Mouse (Mus musculus): ENCODE results near the gene Dnajb14.
"Not testable (repeated sequence)": the region's sequence is repeated elsewhere in the genome, so short reads cannot be mapped to it uniquely, and the experiment has no call there.

Dnajb14 gene

GRCm38 (mm10) chr3:137952225-137952913 lies 84.9 kb downstream of the Dnajb14 start:
- no peak for DNase-seq (ENCODE audit: low spot score in 2 of 2)

- peak in 1 of 2 experiments; percentile 51 for DNase-seq (ENCODE audit: low spot score in 2 of 2)
These were observed 85.7 kb downstream of the Dnajb14 start for GRCm38 (mm10) chr3:137952914-137953880.

GRCm38 (mm10) chr3:137954256-137954916 lies 86.9 kb downstream of the Dnajb14 start:
- DNase-seq (ENCODE audit: low spot score in 2 of 2): no peak

GRCm38 (mm10) chr3:137955560-137956081 lies 88.1 kb downstream of the Dnajb14 start:
- DNase-seq (ENCODE audit: low spot score in 2 of 2): peak in 1 of 2 experiments; percentile 64

DNA sequence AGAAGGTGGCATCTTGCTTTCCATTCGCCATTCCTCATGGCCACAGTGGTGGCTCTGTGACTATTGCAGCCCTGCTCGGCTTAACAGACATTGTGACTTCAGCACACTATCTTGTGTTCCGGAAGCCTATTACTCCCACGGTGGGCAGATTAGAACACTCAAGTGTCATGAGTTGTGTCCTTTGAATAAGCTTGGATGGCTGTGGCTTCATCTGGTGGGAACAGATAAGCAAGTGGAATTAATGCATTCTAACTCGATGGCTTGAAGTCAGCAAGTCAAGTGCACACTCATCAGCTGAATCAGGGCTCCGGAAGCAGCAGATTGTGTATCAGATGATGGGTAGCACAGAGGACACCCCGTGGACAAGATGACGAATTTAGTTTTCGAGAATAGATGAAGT lies 90.4 kb downstream of the Dnajb14 start:
- DNase-seq (ENCODE audit: low spot score in 2 of 2): peak in 1 of 2 experiments; percentile 59

DNA sequence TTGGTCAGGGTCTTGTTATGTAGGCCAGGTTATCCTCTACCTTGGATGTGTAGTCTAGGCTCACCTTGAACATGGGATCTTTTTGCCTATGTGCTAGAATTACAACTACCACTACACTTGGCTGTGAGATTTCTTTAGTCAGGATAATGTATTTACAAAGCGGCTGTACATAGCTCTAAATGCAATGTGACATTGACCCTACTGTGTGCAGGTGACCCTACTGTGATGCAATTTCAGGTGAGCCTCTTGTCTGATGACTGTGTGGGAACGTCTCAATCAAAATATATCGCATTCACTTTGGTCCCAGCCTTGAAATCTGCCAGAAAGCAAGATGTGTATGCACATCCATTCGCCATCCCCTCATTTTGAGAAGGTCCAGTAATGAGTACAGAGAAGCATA lies 90.9 kb downstream of the Dnajb14 start:
- no peak for DNase-seq (ENCODE audit: low spot score in 2 of 2)

DNA sequence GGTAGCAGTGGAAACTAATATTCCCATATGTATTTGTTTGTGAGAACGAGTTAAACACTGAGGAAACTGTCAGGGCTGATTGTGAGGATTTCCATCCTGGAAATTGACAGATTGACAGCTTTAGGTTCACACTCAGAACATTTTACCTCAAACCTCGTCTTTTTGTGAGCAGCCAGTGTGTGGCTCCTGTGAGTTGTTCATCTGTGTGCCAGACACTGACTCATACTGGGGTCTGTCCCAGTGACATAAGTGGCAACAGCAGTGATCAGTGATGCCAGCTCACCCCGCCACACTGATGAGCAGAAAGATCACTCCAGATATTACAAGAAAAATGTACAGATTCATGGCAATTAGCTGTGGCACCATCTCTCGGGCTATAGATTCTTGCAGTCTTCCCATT lies 92.0 kb downstream of the Dnajb14 start:
- DNase-seq (ENCODE audit: low spot score in 2 of 2): no peak

GRCm38 (mm10) chr3:137961736-137962385 lies 94.4 kb downstream of the Dnajb14 start:
- DNase-seq (ENCODE audit: low spot score in 2 of 2): peak in 1 of 2 experiments; percentile 59

GRCm38 (mm10) chr3:137963508-137963907 lies 96.0 kb downstream of the Dnajb14 start:
- DNase-seq (ENCODE audit: low spot score in 2 of 2): peak in 1 of 2 experiments; percentile 64

DNA sequence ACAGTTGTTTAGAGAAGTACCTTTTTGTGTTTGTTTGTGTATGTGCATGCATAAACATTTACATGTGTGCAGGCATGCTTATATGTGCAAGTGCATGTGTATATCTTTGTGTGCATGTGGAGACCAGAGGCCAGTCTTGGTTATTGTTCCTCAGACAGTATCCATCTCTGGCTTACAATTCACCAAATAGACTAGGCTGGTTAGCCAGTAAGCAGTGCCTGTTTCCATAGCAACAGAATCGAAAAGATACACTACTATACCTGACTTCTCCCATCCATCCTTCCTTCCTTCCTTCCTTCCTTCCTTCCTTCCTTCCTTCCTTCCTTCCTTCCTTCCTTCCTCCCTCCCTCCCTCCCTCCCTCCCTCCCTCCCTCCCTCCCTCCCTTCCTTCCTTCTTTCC lies 96.5 kb downstream of the Dnajb14 start:
- not testable (repeated sequence) for DNase-seq (ENCODE audit: low spot score in 2 of 2)
